Mouse (Mus musculus) ovary, adult 18-20 months (tissue): ENCODE data around the gene Sgk1.
A peak's percentile ranks its signal among the peaks of the same experiment; 100 is the strongest.

ENCODE experiments used
- DNase-seq: peaks from one replicate; pipeline ENCODE4 v3.0.0; 2022; ENCODE audit warnings: low spot score, mixed read lengths

The Sgk1 gene

DNA sequence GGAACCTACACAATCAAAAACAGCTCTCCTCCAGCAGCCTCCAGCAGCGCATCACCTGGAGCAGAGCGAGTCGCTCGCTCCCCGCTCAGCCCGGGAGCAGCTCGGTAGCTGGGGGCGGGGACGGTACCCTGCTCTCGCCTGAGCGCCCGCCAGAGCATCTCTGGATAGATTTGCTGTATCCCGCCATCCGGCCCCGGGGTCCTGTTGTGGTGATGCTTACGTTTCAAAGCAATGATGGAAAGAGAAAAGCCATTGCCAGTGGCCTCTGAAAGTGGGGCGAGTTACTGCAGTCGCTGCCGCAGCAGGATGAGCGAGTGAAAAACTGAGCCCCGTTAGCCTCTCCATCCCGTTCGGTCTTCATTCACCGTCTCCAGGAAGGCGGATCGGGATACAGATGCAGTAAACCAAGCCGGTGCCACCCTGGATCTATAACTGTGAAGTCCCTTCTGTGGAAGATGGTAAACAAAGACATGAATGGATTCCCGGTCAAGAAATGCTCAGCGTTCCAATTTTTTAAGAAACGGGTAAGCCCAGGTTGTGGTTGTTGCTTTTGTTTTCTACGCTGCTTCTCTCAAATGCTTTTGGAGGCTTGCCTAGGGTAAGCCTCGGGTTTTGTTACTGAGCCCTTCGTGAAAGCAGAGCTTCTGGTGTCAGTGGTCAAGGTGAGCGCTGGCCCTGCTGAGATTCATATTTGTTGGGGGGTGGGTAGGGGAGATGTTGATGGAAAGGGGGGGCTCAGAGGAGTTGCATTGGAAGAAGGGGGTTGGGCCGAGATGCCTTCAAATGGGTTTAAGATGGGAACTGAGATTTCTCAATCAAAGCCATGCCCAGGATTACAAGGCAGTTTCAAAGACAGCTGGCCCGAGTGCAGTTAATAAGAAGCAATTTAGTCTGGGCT, at the start of gene Sgk1:
Gene Sgk1, plus strand, starts transcription at position 1 of the 898 bp plus-strand sequence.
- DNase-seq, result no peak

- no peak for DNase-seq
Observed at GRCm38 (mm10) chr10:21832282-21832681, 49.7 kb upstream of the Sgk1 start.

GRCm38 (mm10) chr10:21833757-21834156, 48.2 kb upstream of the Sgk1 start:
- DNase-seq, result no peak

DNA sequence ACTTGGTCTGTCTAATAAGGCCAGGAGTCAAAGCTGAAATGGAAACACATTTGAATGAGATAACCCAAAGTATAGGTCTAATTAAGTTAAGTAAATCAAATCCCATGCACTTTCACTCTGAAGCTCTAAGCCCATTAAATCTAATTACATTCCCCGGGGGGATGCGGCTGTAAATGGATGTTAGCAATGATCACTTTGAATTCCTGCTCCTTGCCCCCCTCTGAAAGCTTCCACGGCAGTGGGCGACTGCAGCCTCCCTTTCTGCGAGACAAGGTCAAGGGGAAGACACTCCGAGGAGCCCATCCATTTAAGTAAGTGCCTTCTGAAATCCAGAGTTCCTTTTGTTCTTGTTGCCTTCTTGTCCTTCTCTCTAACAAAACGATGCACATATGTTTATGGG, 46.9 kb upstream of the Sgk1 start:
- DNase-seq, result no peak

GRCm38 (mm10) chr10:21839248-21840155, 42.5 kb upstream of the Sgk1 start:
- DNase-seq, result peak; percentile 54

DNA sequence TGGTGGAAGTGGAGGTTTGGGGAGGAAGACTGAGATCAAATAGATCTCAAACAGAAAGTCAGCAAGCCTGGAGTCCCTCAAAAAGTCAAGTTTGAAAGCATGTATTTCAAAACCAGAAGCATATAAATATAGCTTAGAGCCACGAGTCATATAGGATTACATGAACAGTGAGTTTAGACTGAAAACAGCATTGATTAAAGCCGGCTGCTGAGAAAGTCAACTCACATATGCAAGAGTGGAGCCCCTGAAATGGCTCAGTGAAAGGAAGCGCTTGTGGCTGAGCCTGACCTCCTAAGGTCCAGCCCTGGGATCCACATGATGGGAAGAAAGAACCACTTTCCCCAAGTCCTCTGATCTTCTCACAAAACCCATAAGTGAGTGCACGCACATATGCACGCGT, 38.7 kb upstream of the Sgk1 start:
- no peak for DNase-seq

- DNase-seq, result peak; percentile 42
Observed at GRCm38 (mm10) chr10:21843861-21844260, 38.1 kb upstream of the Sgk1 start.

DNA sequence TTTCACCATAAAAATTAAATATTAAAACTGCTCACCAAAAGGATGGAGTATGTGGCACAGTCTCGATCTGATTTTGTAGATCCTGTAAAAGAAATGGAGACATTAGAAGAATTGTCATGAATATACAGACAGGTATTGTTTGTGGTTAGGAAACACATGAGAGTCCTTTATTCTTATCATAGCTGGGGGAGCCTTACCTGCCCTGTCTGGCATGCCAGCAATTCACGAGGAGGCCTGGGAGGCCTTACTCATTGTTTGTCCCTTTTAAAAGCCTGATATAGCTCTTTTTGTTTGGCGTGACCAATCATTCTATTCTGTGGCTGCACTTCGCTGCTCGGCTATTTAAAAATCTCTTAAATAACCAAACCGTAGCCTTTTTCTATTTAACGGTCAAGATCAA, 37.6 kb upstream of the Sgk1 start:
- DNase-seq, result peak; percentile 18

DNA sequence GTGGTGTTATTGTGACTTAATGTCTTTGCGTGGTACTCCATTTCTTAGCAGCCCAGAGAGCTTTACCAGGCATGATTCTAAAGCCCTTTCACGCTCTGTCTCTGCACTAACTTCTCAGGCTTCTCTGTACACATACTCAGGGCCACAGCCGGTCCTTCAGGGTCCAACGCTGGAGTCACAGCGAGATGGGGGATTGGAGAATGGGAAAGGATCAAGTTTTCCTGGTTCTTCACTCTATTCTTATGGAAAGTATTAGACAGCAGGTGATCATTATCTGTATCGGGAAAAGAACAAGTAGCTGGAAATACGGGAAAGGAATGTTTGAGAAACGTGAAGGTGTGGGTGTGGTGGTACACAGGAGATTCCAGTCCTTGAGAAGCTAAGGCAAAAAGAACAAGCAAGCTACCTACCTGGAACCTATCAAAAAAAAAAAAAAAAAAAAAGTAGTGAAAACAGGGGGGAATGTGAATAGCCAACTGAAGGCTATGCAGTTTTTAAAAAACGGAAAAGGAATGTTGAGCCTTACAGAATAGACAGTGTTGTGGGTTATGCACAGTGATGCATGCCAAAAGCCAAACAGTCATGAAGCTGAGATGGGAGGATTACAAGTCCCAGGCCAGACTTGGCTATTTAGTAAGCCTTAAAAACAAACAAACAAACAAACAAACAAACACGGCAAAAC, 36.2 kb upstream of the Sgk1 start:
- no peak for DNase-seq

- no peak for DNase-seq
Observed at GRCm38 (mm10) chr10:21846366-21846765, 35.6 kb upstream of the Sgk1 start.

GRCm38 (mm10) chr10:21847026-21847820, 34.8 kb upstream of the Sgk1 start:
- peak; percentile 9 for DNase-seq

- DNase-seq, result no peak
Observed at GRCm38 (mm10) chr10:21847931-21848670, 33.9 kb upstream of the Sgk1 start.

DNA sequence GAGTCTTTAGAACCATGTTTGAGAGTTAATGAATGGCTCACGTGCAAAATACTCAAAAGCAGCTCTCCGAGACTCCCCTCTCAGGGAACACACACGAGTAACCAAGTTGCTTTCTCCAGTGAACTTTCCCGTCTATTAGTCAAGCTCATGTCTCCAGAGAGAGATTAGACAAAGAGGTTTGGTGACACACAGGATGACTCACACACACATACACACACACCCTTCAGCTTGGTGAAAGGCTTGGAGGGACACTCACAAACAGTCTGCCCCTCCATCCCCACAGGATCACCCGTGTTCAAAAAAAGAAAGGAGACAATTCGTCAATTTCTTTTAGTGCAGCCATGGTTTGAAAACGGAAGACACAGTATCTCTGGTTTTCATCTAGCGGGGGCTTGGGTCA, 32.7 kb upstream of the Sgk1 start:
- no peak for DNase-seq

DNA sequence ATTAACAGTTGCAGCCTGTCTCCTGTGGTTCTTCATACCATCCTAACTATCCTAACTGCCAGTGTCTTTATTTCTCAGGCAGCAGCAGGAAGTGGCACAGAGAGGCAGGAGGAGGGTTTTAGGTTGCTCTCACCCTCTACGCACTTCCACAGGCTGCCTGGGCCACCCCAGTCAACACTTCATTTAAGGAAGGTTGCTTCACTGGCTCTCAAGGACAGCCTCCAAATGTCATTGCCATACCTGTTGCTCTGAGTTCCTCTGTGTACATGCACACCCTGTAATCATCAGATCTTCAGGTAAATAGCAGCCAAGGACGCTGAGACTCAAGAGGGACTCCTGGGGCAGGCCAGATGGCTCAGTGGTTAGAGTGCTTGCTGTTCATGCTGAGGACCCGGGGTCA, 31.7 kb upstream of the Sgk1 start:
- no peak for DNase-seq

- DNase-seq, result no peak
Observed at GRCm38 (mm10) chr10:21853122-21853521, 28.9 kb upstream of the Sgk1 start.

GRCm38 (mm10) chr10:21853566-21854328, 28.2 kb upstream of the Sgk1 start:
- DNase-seq, result no peak

DNA sequence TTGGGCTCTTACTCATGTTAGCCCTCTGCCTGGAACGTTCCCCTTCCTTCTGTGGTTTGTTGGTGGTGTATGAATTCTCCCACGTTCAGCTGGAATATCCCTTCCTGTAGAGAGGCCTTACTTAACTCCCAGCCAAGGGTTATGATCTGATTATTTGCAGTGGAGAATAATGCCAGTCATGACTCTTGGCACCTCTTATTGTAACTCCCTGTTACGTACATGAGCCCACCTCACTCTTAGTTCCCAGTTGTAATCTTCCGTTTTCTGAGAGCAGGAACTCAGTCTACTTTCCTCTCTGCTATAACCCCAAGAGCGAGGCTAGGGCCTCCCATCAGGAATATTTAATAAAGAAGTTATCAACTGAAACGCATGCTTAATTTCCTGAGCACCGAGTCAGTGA, 26.6 kb upstream of the Sgk1 start:
- DNase-seq, result no peak

DNA sequence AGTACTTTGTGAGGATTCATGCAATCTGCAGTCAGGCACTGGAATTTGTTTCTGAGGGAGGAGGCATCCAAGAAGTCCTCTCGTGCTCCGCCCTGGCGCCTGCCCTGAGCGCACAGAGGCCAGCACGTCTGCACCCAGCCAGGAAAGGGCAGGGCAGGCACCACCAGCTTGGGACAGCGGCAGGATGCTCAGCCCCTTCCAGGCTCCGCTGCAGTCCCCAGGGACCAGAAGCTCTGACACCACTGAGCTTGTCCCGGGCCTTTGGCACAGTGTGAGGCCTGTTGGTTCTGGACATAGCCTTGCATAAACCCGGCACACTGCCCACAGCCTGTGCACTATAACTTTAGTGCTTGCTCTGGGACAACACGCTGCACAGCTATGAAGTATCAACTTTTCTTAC, 24.3 kb upstream of the Sgk1 start:
- DNase-seq, result no peak

- no peak for DNase-seq
Observed at GRCm38 (mm10) chr10:21858437-21858974, 23.5 kb upstream of the Sgk1 start.

GRCm38 (mm10) chr10:21866504-21866903, 15.5 kb upstream of the Sgk1 start:
- DNase-seq, result no peak
